Mouse (Mus musculus) thymus, postnatal 4 days (tissue): ENCODE data around the gene Adssl1.

ENCODE experiments used
- DNase-seq: peaks from one replicate; pipeline ENCODE4 v3.0.0; 2021

The Adssl1 gene

GRCm38 (mm10) chr12:112619686-112620353, at the start of gene Adssl1:
TSS of gene Adssl1 (plus strand) at chr12:112620045.
- DNase-seq: peak; percentile 67

GRCm38 (mm10) chr12:112570160-112570559, 49.7 kb upstream of the Adssl1 start:
- DNase-seq: no peak

GRCm38 (mm10) chr12:112571064-112571463, 48.8 kb upstream of the Adssl1 start:
- DNase-seq: no peak

- no peak for DNase-seq
Measured at GRCm38 (mm10) chr12:112575274-112575986, 44.4 kb upstream of the Adssl1 start.

- DNase-seq: no peak
Measured at GRCm38 (mm10) chr12:112576341-112576740, 43.5 kb upstream of the Adssl1 start.

- DNase-seq: no peak
Measured at GRCm38 (mm10) chr12:112576749-112577148, 43.1 kb upstream of the Adssl1 start.

GRCm38 (mm10) chr12:112578296-112579090, 41.4 kb upstream of the Adssl1 start:
- no peak for DNase-seq

- DNase-seq: no peak
Measured at GRCm38 (mm10) chr12:112579430-112579829, 40.4 kb upstream of the Adssl1 start.

GRCm38 (mm10) chr12:112579926-112580325, 39.9 kb upstream of the Adssl1 start:
- DNase-seq: no peak

GRCm38 (mm10) chr12:112581113-112581512, 38.7 kb upstream of the Adssl1 start:
- no peak for DNase-seq

GRCm38 (mm10) chr12:112584954-112585353, 34.9 kb upstream of the Adssl1 start:
- no peak for DNase-seq

- no peak for DNase-seq
Measured at GRCm38 (mm10) chr12:112585924-112586538, 33.8 kb upstream of the Adssl1 start.

GRCm38 (mm10) chr12:112587125-112588124, 32.4 kb upstream of the Adssl1 start:
- DNase-seq: peak; percentile 19

GRCm38 (mm10) chr12:112588426-112589256, 31.2 kb upstream of the Adssl1 start, which contains the start of gene Inf2:
TSS of gene Inf2 (plus strand) at chr12:112588784.
- DNase-seq: peak; percentile 87

- DNase-seq: no peak
Measured at GRCm38 (mm10) chr12:112589491-112590191, 30.2 kb upstream of the Adssl1 start.

- no peak for DNase-seq
Measured at GRCm38 (mm10) chr12:112590566-112591239, 29.1 kb upstream of the Adssl1 start.

GRCm38 (mm10) chr12:112591240-112591639, 28.6 kb upstream of the Adssl1 start:
- DNase-seq: no peak

GRCm38 (mm10) chr12:112591730-112592129, 28.1 kb upstream of the Adssl1 start:
- DNase-seq: no peak

GRCm38 (mm10) chr12:112592985-112593734, 26.7 kb upstream of the Adssl1 start:
- no peak for DNase-seq
